Mouse (Mus musculus): ENCODE measurements at regions not wholly inside any gene's neighbourhood (a gene's known extent, or its start where the extent isn't known, plus 50 kb on each side); places are given as distances from the start of the nearest gene placed in this dataset.

GRCm38 (mm10) chr9:41914611-41915010 is 209.5 kb downstream of the Sorl1 start:
- 90% methylated on average over 6 of the region's 6 CpGs for WGBS
- Histone ChIP-seq H3K9me3 (ENCODE audit: control insufficient read depth, low read length) (peaks cover 5% of the 10 kb centered on the region; the same call in 1 of the 2 replicates), H3K36me3 (ENCODE audit: control insufficient read depth, insufficient read depth, low read length) (no peaks in the 10 kb centered on the region), H3K27ac (replicated peaks in 1 of 2; ENCODE audit: control insufficient read depth in 1 of 2, insufficient read depth in 1 of 2, low read depth in 2 of 2, low read length in 2 of 2) (no peak overlapping the region), H3K27me3 (ENCODE audit: control insufficient read depth, insufficient read depth, low read length) (no peaks in the 10 kb centered on the region), H3K9ac (ENCODE audit: low read length) (no peak overlapping the region), H3K4me2 (ENCODE audit: low read length) (no peak overlapping the region), H3K4me3 (ENCODE audit: control insufficient read depth in 1 of 2, insufficient read depth in 1 of 2, low read depth in 1 of 2, low read length in 2 of 2) (no peak overlapping the region), H3K4me1 (ENCODE audit: control insufficient read depth in 2 of 2, insufficient read depth in 2 of 2, low read length in 2 of 2) (peaks cover 4 to 6% of the 10 kb centered on the region in 2 experiments; a peak in 3 of 4 replicates)
- no peak for ATAC-seq (ENCODE audit: insufficient number of reproducible peaks, insufficient read depth, low FRiP score, low read depth)

DNA sequence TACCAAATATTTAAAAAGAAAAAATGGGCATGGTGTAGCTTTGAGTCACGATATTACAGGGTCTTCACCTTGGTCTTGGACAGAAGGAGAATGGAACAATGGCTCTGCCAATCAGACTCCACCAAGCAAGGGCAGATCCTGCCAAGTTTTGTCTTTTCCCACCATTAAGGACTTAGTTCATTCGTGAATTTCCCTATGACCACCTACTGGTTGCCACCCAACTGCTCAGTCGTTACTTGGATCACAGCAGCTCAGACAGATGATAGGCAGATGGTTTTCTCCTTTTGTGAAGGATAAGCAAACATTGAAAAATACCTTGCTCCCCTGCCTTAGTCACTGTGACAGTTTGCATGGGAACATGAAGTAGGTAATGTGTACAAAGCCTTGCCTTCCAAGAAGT is 210.2 kb downstream of the Sorl1 start:
- no peak for ATAC-seq (ENCODE audit: insufficient number of reproducible peaks, insufficient read depth, low FRiP score, low read depth)
- Histone ChIP-seq H3K36me3 (ENCODE audit: control insufficient read depth, insufficient read depth, low read length) (no peaks in the 10 kb centered on the region), H3K4me1 (ENCODE audit: control insufficient read depth in 2 of 2, insufficient read depth in 2 of 2, low read length in 2 of 2) (peaks cover 3 to 4% of the 10 kb centered on the region in 2 experiments; a peak in 3 of 4 replicates), H3K4me3 (ENCODE audit: control insufficient read depth in 1 of 2, insufficient read depth in 1 of 2, low read depth in 1 of 2, low read length in 2 of 2) (no peak overlapping the region), H3K9me3 (ENCODE audit: control insufficient read depth, low read length) (peaks cover 5% of the 10 kb centered on the region; the same call in 1 of the 2 replicates), H3K27me3 (ENCODE audit: control insufficient read depth, insufficient read depth, low read length) (no peaks in the 10 kb centered on the region), H3K27ac (replicated peaks in 1 of 2; ENCODE audit: control insufficient read depth in 1 of 2, insufficient read depth in 1 of 2, low read depth in 2 of 2, low read length in 2 of 2) (no peak overlapping the region), H3K9ac (ENCODE audit: low read length) (no peak overlapping the region), H3K4me2 (ENCODE audit: low read length) (no peak overlapping the region)
- 76% methylated on average over 3 of the region's 3 CpGs for WGBS

DNA sequence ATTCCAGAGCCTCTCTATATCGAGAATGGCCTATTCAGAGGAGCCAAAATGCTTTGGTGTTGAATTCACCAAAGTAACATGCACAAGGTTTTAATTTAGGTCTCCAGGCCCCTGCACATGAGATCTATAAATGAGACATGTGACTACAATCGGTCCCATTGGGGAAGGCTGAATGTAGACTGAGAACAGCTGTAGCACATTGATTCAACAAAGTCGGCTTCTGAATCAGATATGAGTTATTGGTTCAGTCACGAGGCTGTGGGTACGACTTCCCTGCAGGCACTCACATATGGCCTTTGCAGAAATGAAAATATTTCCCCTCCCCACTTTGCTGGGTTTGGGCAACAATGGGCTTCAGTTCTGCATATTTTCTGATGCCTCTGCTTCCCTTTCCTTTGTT is 211.6 kb downstream of the Sorl1 start:
- Histone ChIP-seq H3K4me1 (ENCODE audit: control insufficient read depth in 2 of 2, insufficient read depth in 2 of 2, low read length in 2 of 2) (no peaks in the 10 kb centered on the region), H3K9ac (ENCODE audit: low read length) (no peak overlapping the region), H3K4me3 (ENCODE audit: control insufficient read depth in 1 of 2, insufficient read depth in 1 of 2, low read depth in 1 of 2, low read length in 2 of 2) (no peak overlapping the region), H3K27ac (replicated peaks in 1 of 2; ENCODE audit: control insufficient read depth in 1 of 2, insufficient read depth in 1 of 2, low read depth in 2 of 2, low read length in 2 of 2) (no peak overlapping the region), H3K4me2 (ENCODE audit: low read length) (no peak overlapping the region), H3K27me3 (ENCODE audit: control insufficient read depth, insufficient read depth, low read length) (no peaks in the 10 kb centered on the region), H3K9me3 (ENCODE audit: control insufficient read depth, low read length) (peaks cover 5% of the 10 kb centered on the region; the same call in 1 of the 2 replicates), H3K36me3 (ENCODE audit: control insufficient read depth, insufficient read depth, low read length) (no peaks in the 10 kb centered on the region)
- 86% methylated on average over 5 of the region's 5 CpGs for WGBS
- no peak for ATAC-seq (ENCODE audit: insufficient number of reproducible peaks, insufficient read depth, low FRiP score, low read depth)

DNA sequence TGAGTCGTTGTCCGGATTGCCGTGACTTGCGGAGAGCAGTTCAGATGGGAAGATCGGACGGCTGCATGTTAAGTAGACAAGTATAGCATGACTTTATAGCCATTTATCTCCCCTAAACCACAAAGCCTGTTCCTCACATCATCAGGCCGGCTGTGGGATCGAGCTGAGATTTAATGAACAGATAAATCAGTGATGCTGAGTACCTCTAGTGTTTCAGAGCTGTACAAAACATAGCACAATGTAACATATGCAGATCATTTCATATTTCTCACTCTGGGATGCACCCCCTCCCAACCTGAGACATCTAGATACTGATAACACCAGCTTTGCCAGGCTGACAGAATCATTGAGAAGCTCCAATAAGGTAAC is 223.5 kb downstream of the Sorl1 start:
- ATAC-seq (ENCODE audit: insufficient number of reproducible peaks, insufficient read depth, low FRiP score, low read depth): no peak
- no peak overlapping the region for H3K4me3 ChIP-seq (ENCODE audit: control insufficient read depth in 1 of 2, insufficient read depth in 1 of 2, low read depth in 1 of 2, low read length in 2 of 2)
- no peaks in the 10 kb centered on the region for H3K27me3 ChIP-seq (ENCODE audit: control insufficient read depth, insufficient read depth, low read length)
- H3K4me2 ChIP-seq (ENCODE audit: low read length): no peak overlapping the region
- 91% methylated on average over 8 of the region's 8 CpGs for WGBS
- H3K36me3 ChIP-seq (ENCODE audit: control insufficient read depth, insufficient read depth, low read length): no peaks in the 10 kb centered on the region
- H3K4me1 ChIP-seq (ENCODE audit: control insufficient read depth in 2 of 2, insufficient read depth in 2 of 2, low read length in 2 of 2): peaks cover 0 to 3% of the 10 kb centered on the region in 2 experiments; a peak in 1 of 4 replicates
- H3K9me3 ChIP-seq (ENCODE audit: control insufficient read depth, low read length): no peaks in the 10 kb centered on the region
- H3K27ac ChIP-seq (replicated peaks in 1 of 2; ENCODE audit: control insufficient read depth in 1 of 2, insufficient read depth in 1 of 2, low read depth in 2 of 2, low read length in 2 of 2): no peak overlapping the region
- H3K9ac ChIP-seq (ENCODE audit: low read length): no peak overlapping the region

DNA sequence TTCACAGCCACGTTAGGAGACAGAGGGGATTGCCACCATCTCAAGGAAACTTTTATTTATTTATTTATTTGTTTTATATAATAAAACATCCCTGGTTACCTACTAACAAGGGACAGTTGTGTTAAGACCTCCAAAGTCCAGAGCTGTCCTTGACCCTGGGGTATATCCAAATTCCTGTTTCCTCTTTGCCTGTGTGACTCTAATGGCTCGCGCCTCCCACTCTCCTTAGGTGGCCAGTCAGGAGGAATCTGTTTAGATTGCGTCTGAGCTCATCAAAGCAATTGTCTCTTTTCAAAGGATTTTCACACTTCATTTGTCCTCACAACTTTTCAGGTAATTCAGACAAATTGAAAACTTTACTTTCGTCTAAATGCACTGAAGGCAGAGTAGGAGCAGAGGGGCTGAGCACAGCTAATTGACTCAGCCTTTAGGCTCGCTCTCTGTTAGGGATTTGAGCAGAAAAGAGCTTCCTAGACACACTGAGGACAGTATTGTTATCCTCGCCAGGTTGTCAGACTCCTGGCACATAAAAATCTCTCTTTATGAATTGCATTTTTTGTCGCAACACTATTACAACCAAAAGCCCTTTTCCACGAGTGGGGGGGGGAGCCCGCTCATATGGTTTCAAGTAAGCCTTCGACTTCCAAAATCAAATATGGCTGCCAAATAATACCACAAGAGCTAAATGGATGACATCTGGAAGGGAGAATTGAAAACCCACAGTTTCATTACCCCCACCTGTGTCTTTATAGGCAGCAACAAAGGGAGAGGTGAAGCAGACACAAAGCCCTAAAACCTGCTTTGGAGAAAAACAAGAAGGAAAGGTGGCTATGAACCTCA is 224.1 kb downstream of the Sorl1 start:
- H3K27ac ChIP-seq (replicated peaks in 1 of 2; ENCODE audit: control insufficient read depth in 1 of 2, insufficient read depth in 1 of 2, low read depth in 2 of 2, low read length in 2 of 2): no peak overlapping the region
- no peak overlapping the region for H3K4me3 ChIP-seq (ENCODE audit: control insufficient read depth in 1 of 2, insufficient read depth in 1 of 2, low read depth in 1 of 2, low read length in 2 of 2)
- no peak overlapping the region for H3K9ac ChIP-seq (ENCODE audit: low read length)
- H3K9me3 ChIP-seq (ENCODE audit: control insufficient read depth, low read length): no peaks in the 10 kb centered on the region
- no peak for ATAC-seq (ENCODE audit: insufficient number of reproducible peaks, insufficient read depth, low FRiP score, low read depth)
- 62% methylated on average over 11 of the region's 11 CpGs for WGBS
- no peaks in the 10 kb centered on the region for H3K27me3 ChIP-seq (ENCODE audit: control insufficient read depth, insufficient read depth, low read length)
- H3K4me1 ChIP-seq (ENCODE audit: control insufficient read depth in 2 of 2, insufficient read depth in 2 of 2, low read length in 2 of 2): peaks cover 0 to 3% of the 10 kb centered on the region in 2 experiments; a peak in 1 of 4 replicates
- no peak overlapping the region for H3K4me2 ChIP-seq (ENCODE audit: low read length)
- H3K36me3 ChIP-seq (ENCODE audit: control insufficient read depth, insufficient read depth, low read length): no peaks in the 10 kb centered on the region

DNA sequence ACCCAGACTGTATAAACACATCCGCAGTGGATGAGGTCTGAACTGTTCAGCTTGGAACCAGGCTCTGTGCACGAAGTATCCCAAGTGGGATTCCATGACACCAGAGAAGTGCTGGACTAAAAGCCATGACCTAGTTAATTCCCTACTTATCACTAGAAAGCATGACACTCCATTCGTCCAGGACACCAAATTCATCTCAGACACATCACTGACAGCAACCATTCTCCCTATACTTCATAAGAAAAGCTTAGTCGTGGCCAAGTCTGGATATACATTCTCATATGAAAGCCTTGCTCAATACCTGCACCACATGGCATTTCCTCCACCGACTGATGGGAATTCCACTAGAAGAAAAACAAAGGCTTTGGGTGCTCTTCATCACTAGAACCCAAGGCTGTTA is 229.0 kb downstream of the Sorl1 start:
- Histone ChIP-seq H3K4me3 (ENCODE audit: control insufficient read depth in 1 of 2, insufficient read depth in 1 of 2, low read depth in 1 of 2, low read length in 2 of 2) (no peak overlapping the region), H3K4me2 (ENCODE audit: low read length) (no peak overlapping the region), H3K9ac (ENCODE audit: low read length) (no peak overlapping the region), H3K27me3 (ENCODE audit: control insufficient read depth, insufficient read depth, low read length) (no peaks in the 10 kb centered on the region), H3K4me1 (ENCODE audit: control insufficient read depth in 2 of 2, insufficient read depth in 2 of 2, low read length in 2 of 2) (peaks cover 13 to 14% of the 10 kb centered on the region in 2 experiments), H3K36me3 (ENCODE audit: control insufficient read depth, insufficient read depth, low read length) (no peaks in the 10 kb centered on the region), H3K9me3 (ENCODE audit: control insufficient read depth, low read length) (no peaks in the 10 kb centered on the region), H3K27ac (replicated peaks in 1 of 2; ENCODE audit: control insufficient read depth in 1 of 2, insufficient read depth in 1 of 2, low read depth in 2 of 2, low read length in 2 of 2) (no peak overlapping the region)
- ATAC-seq (ENCODE audit: insufficient number of reproducible peaks, insufficient read depth, low FRiP score, low read depth): no peak
- WGBS: 76% methylated on average over 5 of the region's 5 CpGs

DNA sequence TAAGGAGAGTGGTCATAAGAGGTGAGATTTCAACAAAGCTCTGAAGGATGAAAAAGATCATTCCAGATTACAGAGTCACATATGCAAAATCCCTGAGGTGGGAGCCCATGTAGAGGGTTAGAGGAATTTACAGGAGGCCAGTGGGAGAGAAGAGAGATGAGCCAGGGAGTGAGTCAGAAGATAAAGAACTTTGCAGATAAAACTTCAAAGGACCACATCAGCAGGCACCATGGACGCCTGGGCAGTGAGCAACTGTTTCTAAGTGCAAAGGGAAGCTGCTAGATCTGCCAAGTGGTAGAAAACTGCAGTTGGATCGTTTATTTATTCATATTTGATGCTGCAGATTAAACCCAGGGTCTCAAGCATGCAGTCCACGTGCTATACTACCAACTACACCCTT is 231.3 kb downstream of the Sorl1 start:
- Histone ChIP-seq H3K9ac (ENCODE audit: low read length) (no peak overlapping the region), H3K4me1 (ENCODE audit: control insufficient read depth in 2 of 2, insufficient read depth in 2 of 2, low read length in 2 of 2) (peaks cover 15 to 20% of the 10 kb centered on the region in 2 experiments), H3K9me3 (ENCODE audit: control insufficient read depth, low read length) (no peaks in the 10 kb centered on the region), H3K36me3 (ENCODE audit: control insufficient read depth, insufficient read depth, low read length) (no peaks in the 10 kb centered on the region), H3K4me3 (ENCODE audit: control insufficient read depth in 1 of 2, insufficient read depth in 1 of 2, low read depth in 1 of 2, low read length in 2 of 2) (no peak overlapping the region), H3K27ac (replicated peaks in 1 of 2; ENCODE audit: control insufficient read depth in 1 of 2, insufficient read depth in 1 of 2, low read depth in 2 of 2, low read length in 2 of 2) (0 out of 4 replicates have a peak overlapping the region, but pooled peaks of 1 of the 2 experiments have one; percentile 6), H3K4me2 (ENCODE audit: low read length) (no peak overlapping the region), H3K27me3 (ENCODE audit: control insufficient read depth, insufficient read depth, low read length) (no peaks in the 10 kb centered on the region)
- no peak for ATAC-seq (ENCODE audit: insufficient number of reproducible peaks, insufficient read depth, low FRiP score, low read depth)
- WGBS: 30% methylated on average over 3 of the region's 3 CpGs

All from heart, embryonic 14.5 days (tissue).